Mouse (Mus musculus) kidney, postnatal 0 days (tissue): ENCODE data around the gene Gm36079. TPM values are rescaled to one million over a fixed set of nuclear protein-coding genes. Genes with fewer than 3 reads are reported as not detected.
A peak's percentile ranks its signal among the peaks of the same experiment; 100 is the strongest.
"Not testable (repeated sequence)": the region's sequence is repeated elsewhere in the genome, so short reads cannot be mapped to it uniquely, and the experiment has no call there.

ENCODE experiments used
- ATAC-seq: fragments of 200-750 bp; cut with Nextera tagmentation; replicated peaks from 2 replicates; pipeline ENCODE4 v1.8.0; 2017; ENCODE audit warnings: low read depth, moderate number of reproducible peaks, moderate TSS enrichment, moderate library complexity; ENCODE audit not compliant: low FRiP score
- DNase-seq: peaks from one replicate; pipeline ENCODE4 v3.0.0-alpha.2; 2016; ENCODE audit warnings: low spot score
- H3K27ac ChIP-seq: fragments of 300-500 bp; sonication (generic); 2 replicates; pipeline ENCODE4 v1.5.1; 2014; ENCODE audit warnings: mild to moderate bottlenecking
- H3K27me3 ChIP-seq: fragments of 300-500 bp; sonication (generic); 2 replicates; pipeline ENCODE4 v1.6.1; 2014; ENCODE audit warnings: low read length, mixed read lengths; ENCODE audit not compliant: insufficient read depth
- H3K36me3 ChIP-seq: fragments of 300-500 bp; sonication (generic); 2 replicates; pipeline ENCODE4 v1.6.1; 2014; ENCODE audit warnings: low read length, mixed read lengths; ENCODE audit not compliant: insufficient read depth
- H3K4me1 ChIP-seq: fragments of 300-500 bp; sonication (generic); replicated peaks from 2 replicates; pipeline ENCODE4 v1.6.1; 2014; ENCODE audit warnings: antibody characterized with exemption, low read length, mixed read lengths; ENCODE audit not compliant: insufficient read depth
- H3K4me2 ChIP-seq: fragments of 300-500 bp; sonication (generic); 2 replicates; pipeline ENCODE4 v1.6.1; 2014; ENCODE audit warnings: mild to moderate bottlenecking, low read length, moderate library complexity, mixed read lengths
- H3K4me3 ChIP-seq: fragments of 300-500 bp; sonication (generic); replicated peaks from 2 replicates; pipeline ENCODE4 v1.5.1; 2014; ENCODE audit warnings: low read depth, low read length
- H3K9ac ChIP-seq: fragments of 300-500 bp; sonication (generic); 2 replicates; pipeline ENCODE4 v1.6.1; 2014; ENCODE audit warnings: low read depth, low read length
- H3K9me3 ChIP-seq: fragments of 300-500 bp; sonication (generic); replicated peaks from 2 replicates; pipeline ENCODE4 v1.6.1; 2016; ENCODE audit warnings: low read length, inconsistent platforms, mixed read lengths
- CTCF ChIP-seq: IDR thresholded peaks from 2 replicates; pipeline ENCODE4 v1.5.1; 2016; ENCODE audit warnings: antibody characterized with exemption, low read depth, mild to moderate bottlenecking, moderate library complexity
- WGBS: fragments of 180-500 bp; shearing (Covaris S2); extraction: QIAGEN DNeasy Blood & Tissue Kit; methylation state at CpG from one replicate; pipeline ENCODE4 v1.1.7; 2014; 5-methylcytosine and 5-hydroxymethylcytosine counted together
- polyA plus RNA-seq: library from polyadenylated mRNA; unstranded; fragments of >200 nt; fragmentation: Nextera tagmentation; extraction: Ambion mirVana; gene quantifications from 2 replicates; pipeline ENCODE4 v1.2.1, GENCODE M21; 2015

Gene Gm36079
- polyA plus RNA-seq, 1 experiment from 2014 or later: not detected

DNA sequence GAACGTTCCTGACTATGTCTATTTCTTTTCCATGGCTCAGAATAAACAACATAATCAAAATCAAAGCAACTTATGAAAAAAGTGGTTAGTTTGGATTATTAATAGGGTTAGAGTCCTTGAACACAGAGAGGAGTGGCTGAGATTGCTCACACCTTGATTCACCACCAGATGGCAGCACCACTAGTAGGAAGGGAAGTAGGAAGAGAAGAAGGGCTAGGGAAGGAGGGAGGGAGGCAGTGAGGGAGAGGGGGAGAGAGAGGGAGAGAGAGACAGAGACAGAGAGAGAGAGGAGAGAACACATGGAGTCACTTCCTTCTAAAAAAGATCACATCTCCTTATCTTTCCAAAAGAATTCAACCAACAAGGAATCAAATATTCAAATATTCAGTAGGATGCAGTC is 14.3 kb upstream of the Gm36079 start:
- not testable (repeated sequence) for H3K36me3 ChIP-seq, ATAC-seq, H3K9ac ChIP-seq, H3K4me3 ChIP-seq, H3K27ac ChIP-seq, DNase-seq, H3K9me3 ChIP-seq, H3K27me3 ChIP-seq, H3K4me2 ChIP-seq, H3K4me1 ChIP-seq
- TF ChIP-seq CTCF: peak; percentile 52
- WGBS: no CpG with 5 or more reads among the region's 1 CpGs

- H3K4me1 ChIP-seq, H3K9ac ChIP-seq, H3K4me2 ChIP-seq, DNase-seq, H3K9me3 ChIP-seq, H3K4me3 ChIP-seq, ATAC-seq, H3K36me3 ChIP-seq, H3K27me3 ChIP-seq, H3K27ac ChIP-seq: not testable (repeated sequence)
- 5% methylated on average over 6 of the region's 6 CpGs for WGBS
Measured at GRCm38 (mm10) chr13:120037881-120038280, 11.1 kb upstream of the Gm36079 start.

DNA sequence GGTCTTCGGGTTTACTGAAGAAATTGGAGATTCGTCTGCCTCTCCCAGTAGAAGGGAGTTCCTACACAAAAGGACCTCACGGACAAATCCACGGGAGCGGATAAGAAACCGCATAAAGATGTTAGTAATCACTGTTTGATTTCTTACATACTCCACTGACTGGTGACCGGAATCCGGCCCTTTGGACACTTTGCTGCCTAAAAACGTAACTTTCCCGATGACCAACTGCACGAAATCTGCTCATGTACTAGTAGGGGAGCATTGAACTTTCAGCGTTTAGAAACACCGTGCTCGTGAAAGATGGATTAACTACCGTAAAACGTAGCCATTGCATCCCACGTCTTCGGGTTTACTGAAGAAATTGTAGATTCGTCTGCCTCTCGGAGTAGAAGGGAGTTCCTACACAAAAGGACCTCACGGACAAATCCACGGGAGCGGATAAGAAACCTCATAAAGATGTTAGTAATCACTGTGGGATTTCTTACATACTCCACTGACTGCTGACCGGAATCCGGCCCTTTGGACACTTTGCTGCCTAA is 9.8 kb upstream of the Gm36079 start:
- not testable (repeated sequence) for H3K27ac ChIP-seq, ATAC-seq, H3K27me3 ChIP-seq, DNase-seq, H3K4me2 ChIP-seq, H3K4me1 ChIP-seq, H3K9me3 ChIP-seq, H3K36me3 ChIP-seq, H3K4me3 ChIP-seq, H3K9ac ChIP-seq
- under 1% methylated on average over 23 of the region's 25 CpGs for WGBS

DNA sequence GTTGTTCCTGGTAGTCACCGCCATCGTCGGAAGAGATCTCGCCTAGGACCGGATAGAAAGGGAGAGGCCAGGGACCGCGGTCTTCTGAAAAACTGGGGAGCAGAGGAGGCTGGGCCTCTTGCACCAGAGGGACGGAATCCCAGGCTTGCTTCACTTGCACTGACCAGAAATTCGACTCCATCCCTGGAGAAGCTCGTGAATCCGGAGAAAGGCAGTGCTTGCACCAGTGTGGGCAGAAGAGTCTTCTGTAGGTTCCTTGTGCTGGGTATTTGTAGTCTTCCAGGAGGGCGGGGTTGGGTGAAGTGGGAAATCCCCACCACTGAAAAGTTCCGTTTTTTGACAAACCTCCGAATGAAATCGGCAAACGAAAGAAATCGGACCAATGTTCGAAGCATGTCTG is 8.3 kb upstream of the Gm36079 start:
- ATAC-seq, H3K27ac ChIP-seq, H3K36me3 ChIP-seq, H3K27me3 ChIP-seq, H3K4me3 ChIP-seq, DNase-seq, H3K9ac ChIP-seq, H3K9me3 ChIP-seq, H3K4me1 ChIP-seq, H3K4me2 ChIP-seq: not testable (repeated sequence)
- 0% methylated on average over 9 of the region's 18 CpGs for WGBS

- H3K27me3 ChIP-seq, H3K4me2 ChIP-seq: not testable (repeated sequence)
Measured at GRCm38 (mm10) chr13:120034637-120035036, 7.8 kb upstream of the Gm36079 start.

DNA sequence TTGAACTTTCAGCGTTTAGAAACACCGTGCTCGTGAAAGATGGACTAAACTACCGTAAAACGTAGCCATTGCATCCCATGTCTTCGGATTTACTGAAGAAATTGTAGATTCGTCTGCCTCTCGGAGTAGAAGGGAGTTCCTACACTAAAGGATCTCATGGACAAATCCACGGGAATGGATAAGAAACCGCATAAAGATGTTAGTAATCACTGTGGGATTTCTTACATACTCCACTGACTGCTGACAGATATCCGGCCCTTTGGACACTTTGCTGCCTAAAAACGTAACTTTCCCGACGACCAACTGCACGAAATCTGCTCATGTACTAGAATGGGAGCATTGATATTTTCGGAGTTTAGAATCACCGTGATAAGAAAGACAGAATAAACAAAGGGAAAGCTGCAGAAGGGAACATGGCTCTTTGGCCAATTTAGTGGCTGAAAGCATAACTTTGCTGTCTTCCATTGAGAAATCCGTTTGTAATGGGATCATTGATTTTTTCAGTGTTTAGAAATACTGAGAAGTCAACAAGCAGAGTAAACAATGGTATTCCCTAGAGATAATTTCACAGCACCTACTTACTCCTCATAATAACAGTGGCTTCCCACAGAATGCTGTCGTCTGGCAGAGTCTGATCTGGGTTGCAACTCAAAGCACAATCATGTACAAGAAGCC is 6.8 kb upstream of the Gm36079 start:
- H3K9me3 ChIP-seq, H3K27me3 ChIP-seq, H3K36me3 ChIP-seq, ATAC-seq, H3K4me3 ChIP-seq, H3K27ac ChIP-seq, H3K4me2 ChIP-seq, H3K4me1 ChIP-seq, DNase-seq, H3K9ac ChIP-seq: not testable (repeated sequence)
- WGBS: under 1% methylated on average over 17 of the region's 19 CpGs

More at GRCm38 (mm10) chr13:120034637-120035036, 7.8 kb upstream of the Gm36079 start:
- H3K9me3 ChIP-seq, DNase-seq, H3K36me3 ChIP-seq, H3K27ac ChIP-seq, H3K4me1 ChIP-seq, H3K4me3 ChIP-seq, H3K9ac ChIP-seq: not testable (repeated sequence)
- ATAC-seq: 0 out of 2 replicates have a peak, but pooled peaks have one; percentile 46
- 2% methylated on average over 3 of the region's 10 CpGs for WGBS

GRCm38 (mm10) chr13:120031676-120032075 is 4.9 kb upstream of the Gm36079 start:
- H3K4me3 ChIP-seq, H3K9ac ChIP-seq, ATAC-seq, DNase-seq, H3K4me1 ChIP-seq, H3K27ac ChIP-seq, H3K36me3 ChIP-seq, H3K27me3 ChIP-seq, H3K9me3 ChIP-seq, H3K4me2 ChIP-seq: not testable (repeated sequence)
- WGBS: 2% methylated on average over 11 of the region's 16 CpGs

DNA sequence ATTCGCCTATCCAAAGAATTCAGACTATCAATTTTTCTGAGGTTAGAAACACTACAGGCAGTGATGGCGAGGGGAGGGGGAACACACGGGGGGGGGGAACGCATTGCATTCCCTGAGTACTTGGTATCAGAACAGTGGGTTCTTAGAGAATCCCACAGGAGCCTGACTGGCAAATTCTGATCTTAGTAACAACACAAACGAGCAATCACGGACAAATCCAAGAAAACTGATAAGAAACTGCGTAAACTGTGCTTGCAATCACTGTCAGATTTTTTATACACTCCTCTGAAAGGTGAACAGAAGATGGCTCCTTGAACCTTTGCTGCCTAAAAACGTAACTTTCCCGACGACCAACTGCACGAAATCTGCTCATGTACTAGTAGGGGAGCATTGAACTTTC is 557 bp upstream of the Gm36079 start:
- not testable (repeated sequence) for H3K27me3 ChIP-seq, H3K27ac ChIP-seq, H3K4me2 ChIP-seq, H3K36me3 ChIP-seq, H3K9me3 ChIP-seq, H3K4me1 ChIP-seq, DNase-seq, H3K4me3 ChIP-seq, H3K9ac ChIP-seq, ATAC-seq
- WGBS: under 1% methylated on average over 11 of the region's 11 CpGs

- not testable (repeated sequence) for H3K27me3 ChIP-seq, H3K4me3 ChIP-seq, DNase-seq, H3K9ac ChIP-seq, H3K9me3 ChIP-seq, H3K4me2 ChIP-seq, H3K27ac ChIP-seq, H3K4me1 ChIP-seq, H3K36me3 ChIP-seq, ATAC-seq
- 0% methylated on average over 3 of the region's 13 CpGs for WGBS
Measured at GRCm38 (mm10) chr13:120026373-120026772, 438 bp downstream of the Gm36079 start.
